Mouse (Mus musculus) erythroid progenitor cell, adult 5-6 weeks (primary cell): ENCODE data around the gene Pard3. TPM values are rescaled to one million over a fixed set of nuclear protein-coding genes. Genes with fewer than 3 reads are reported as not detected.

Source experiments
- ATAC-seq: replicated peaks from 2 replicates; pipeline ENCODE4 v1.8.0; 2016; ENCODE audit warnings: moderate number of reproducible peaks, mild to moderate bottlenecking, moderate TSS enrichment, inconsistent platforms; ENCODE audit not compliant: poor library complexity, low FRiP score, severe bottlenecking
- total RNA-seq, 2 experiments: library from RNA; stranded (forward) in 1 of 2; stranded (reverse) in 1 of 2; fragments of 150-400 nt in 1 of 2; fragments of 186-747, 209-891 nt in 1 of 2; gene quantifications; 2 replicates each; pipeline versions ENCODE4 v1.2.3 to v1.2.4; 2015 to 2017; ENCODE audit warnings: low replicate concordance in 2 of 2

The Pard3 gene
- total RNA-seq, 2 experiments from 2014 or later: 0.15 TPM; not detected in 1

DNA sequence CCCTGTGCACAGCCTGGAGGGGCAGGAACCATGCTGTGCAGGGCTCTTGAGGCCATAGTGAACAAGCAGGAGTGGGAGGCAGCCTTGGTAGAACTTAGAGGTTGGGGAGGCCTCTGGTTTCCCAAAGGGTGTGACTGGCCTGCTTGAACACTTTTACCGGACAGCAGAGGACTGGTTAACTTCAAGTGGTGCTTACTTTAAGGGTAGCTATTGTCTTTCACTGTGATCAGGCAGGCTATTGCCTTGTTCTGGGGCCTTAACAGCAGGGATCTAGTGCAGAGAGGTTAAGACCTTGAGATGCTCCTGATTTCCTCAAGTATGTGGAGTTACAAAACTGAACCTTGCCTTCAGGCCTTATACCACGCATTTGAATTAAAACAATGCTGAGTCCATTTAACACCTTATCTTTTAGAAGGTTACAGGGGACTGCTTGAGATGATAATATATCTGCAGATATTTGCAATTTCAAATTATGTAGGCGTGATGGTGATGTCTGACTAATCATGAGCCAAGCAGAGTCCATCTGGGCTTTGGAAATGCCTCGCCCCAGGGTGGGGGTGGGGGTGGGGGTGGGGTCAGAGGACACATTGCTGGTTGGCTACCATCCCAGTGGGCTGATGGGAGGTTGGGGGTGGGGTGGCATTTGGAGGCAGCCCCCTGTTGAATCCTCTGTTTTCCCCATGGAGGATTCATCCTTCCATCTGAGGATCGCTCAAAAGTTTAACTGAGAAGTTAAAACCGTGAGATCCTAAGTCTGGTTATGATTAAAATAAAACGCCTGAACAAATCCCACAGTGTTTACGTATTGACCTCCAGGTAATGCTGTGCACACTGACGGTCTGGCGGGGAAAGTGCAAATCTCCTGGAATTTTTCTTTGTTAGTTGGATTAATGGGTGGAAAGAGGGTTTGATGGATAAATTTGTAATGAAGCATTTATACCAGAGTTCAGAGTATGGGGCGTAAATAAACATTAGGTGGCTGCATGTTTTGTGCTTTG, 62.3 kb downstream of the Pard3 start:
- ATAC-seq: no peak

DNA sequence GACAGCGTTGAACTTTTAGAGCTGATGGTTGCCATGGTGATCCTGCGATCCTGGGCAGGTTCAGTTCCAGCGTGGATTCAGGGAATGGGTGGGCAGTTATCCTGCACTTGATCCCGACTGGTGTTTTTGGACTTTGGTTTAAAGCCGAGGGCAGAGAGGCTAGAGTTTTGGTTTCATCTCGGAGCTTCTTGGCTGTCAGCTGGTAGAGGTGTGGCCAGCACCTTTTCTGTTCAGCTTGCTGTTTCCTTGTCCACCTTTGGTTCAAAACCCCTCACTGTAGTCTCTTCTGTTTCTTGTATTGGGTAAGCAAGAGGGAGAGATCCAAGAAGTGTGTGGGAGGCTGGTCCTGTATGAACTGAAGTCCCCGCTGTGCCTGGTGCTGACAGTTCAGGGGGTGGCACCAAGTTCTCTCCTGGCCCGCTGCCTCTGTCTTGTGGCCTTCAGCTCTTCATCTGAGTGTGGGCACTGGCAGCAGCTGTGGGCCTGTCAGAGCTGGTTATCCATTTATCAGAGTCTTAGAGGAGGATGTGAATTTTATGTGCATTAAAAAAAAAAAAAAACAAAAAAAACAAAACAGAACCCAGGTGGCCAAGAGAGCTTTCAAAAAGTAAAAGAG, 65.2 kb downstream of the Pard3 start:
- no peak for ATAC-seq

DNA sequence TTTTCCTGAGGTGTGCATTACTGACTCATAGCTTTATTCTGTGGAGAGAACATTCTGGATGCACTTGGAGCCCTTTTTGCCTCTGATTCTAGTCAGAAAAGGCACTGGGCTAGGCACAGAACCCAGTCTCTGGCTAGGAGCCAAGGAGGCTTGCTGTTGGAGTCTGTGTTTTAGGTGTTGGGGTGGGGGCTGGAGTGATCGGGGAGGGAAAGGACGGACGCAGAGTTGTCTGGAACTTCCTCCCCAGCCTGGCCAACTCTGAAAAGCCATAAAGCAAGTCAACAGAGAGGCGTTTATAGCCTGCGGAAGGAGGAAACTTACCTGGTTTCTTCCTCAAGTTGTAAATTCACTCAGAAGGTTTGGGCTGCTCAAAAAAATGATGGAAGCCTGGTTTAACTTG, 70.6 kb downstream of the Pard3 start:
- no peak for ATAC-seq

DNA sequence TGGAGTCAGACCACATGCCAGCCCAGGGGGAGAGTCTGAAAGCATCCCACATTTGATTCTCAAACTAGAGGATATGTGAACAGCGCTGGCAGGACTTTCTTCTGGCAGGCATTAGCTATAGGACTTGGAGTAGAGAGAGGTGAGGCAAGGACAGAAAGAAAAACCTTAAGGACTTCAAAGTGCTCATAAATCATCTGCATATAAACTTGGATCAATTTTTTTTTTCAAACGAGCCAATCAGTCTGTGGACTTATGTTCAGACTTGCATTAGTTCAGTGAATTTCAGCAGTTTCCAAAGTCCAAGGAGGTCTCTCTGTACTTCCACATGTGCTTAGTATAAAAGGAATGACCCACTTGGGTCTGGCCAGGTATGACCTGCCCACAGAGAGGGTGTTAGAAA, 72.5 kb downstream of the Pard3 start:
- no peak for ATAC-seq

DNA sequence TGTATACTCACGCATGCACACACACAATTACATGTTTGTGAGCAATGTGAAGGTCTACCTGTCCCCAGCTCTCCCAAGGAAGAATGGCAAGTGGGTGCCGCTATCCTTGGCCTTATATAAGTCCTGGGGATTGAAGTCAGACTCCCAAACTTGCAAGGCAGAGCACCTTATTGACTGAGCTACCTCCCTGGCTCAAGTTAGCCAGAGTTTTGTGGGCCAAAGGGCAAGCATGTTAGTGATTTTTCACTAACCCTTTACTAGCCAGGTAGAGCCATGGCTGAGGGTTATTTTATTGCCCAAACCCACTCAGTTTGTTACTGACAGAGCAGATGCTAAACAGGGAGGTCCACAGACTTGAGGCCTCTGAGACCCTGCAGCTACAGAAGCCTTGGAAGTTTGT, 73.1 kb downstream of the Pard3 start:
- no peak for ATAC-seq

DNA sequence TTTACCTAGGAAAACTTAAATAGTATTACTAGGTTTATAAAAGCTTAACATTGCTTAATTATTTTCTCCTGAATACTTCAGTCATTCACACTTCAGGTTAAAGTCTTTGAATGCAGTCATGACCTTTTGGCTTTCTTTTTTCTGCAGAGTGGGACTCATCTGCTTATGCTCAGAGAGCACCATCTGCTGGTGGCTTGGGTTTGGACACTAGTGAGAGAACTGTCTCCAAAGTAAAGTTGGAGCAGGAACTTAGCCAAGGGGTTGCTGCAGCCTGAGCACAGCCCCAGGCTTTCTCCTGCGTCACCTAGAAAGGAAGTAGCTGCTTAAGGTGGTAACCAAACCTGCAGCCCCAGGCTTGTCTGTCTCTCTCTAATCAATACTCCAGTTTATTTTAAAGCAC, 75.5 kb downstream of the Pard3 start:
- ATAC-seq: no peak

DNA sequence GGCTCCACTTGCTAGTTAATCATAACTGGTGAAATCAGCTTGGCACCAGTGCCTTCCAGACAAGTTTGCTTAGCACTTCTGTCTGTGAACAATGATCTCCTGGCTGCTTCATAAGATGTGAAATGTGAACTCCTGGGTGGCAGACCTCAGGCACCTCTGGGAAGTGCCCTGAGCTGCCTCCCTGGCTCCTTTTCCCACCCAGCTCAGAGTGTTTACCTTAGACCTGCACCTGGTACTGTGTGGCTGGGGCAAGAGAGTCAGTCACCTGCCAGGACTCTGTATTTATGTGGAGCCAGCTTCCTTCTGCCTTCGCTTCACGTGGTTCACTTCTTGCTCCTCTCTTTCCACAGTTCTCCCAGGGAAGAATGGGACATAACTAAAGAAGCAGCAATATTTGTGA, 77.3 kb downstream of the Pard3 start:
- no peak for ATAC-seq

DNA sequence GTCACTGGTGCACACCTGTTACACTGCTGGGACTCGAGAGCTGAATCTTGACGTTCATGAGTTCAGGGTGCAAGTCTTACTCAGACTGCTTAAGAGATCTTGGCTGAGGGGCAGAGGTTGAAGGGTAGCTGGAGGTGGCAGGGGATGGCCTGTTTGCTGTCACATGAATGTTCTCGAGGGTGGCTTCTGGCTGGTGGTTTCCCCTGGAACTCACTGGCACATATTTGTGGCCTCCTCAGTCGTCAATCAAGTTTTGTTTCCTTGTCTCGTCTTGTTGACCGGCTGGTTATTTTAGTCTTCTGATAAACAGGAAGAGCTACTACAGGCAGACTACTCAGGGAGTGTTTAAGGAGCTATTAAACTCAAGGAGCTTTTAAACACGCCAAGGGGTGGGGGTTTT, 79.9 kb downstream of the Pard3 start:
- no peak for ATAC-seq

DNA sequence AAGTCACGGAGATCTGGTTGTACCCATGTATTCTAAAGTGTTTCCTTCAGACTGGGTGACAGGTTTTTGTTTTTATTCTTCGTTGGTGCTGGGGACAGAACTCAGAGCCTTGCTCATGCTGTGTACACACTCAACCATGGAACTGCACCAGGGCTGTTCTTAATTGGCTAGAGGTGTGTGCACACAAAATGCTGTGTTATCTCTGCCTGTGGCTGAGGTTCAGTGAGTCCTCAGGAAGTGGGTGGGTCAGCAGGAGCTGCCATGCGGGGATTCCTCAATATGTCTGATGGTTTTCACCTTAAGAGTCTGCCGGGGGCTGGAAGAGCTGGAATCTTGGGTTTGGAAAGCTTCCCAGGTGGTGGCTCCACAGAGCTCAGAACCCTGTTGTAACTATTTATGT, 80.9 kb downstream of the Pard3 start:
- ATAC-seq: no peak

DNA sequence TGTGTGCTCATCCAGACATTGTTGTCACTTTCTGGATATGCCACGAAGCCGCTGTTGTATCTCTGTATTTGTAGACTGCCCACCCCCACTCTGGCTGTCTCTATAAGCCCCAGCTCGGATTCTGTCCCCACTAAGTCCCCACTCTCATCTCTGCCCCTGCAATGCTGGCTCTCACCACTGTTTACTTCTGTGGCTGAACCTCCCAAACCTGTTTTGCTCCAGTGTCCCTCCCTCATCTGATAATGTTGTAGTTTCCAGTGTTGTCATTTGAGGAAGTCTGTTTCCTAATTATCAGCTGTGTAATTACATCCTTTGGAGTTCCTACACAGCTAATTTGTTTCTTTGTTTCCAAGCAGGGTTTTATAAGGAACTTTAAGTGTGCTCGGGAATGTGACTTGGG, 81.4 kb downstream of the Pard3 start:
- ATAC-seq: no peak

DNA sequence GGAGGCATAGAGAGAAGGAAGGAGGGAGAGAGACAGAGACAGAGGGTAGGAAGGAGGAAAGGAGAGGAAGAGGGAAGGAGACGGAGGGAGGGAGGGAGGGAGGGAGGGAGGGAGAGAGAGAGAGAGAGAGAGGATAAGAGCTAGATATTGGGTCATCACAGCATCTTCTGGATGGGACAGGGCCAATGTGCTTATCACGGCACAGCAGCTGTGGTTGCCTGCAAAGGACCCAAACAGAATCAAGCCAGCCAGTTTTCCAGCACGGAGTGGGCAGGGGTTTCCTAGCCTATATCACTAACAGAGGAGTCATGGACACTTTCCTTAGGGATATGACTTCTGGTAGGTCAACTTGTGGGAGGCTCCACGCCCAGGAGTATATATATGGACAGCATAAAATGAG, 82.4 kb downstream of the Pard3 start:
- peak; percentile 58; the same call in 1 of the 2 replicates for ATAC-seq

DNA sequence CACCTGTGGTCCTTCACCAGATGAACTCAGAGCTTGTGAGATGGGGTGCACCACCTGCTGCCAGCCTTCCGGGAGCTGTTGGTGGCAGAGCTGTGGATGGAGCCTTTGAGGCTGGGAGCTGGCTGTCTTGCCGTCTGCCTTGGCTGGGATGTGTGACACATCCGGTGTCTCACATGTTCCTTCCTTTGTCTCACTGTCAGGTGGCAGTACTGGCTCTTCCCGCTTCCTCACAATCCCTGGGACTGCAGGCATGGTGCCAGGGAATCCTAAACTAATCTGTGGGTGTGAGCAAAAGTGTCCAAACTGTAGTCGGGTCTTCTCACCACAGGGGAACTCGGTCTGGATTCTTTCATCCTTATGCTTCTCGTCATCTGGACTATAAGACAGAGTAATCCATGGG, 85.1 kb downstream of the Pard3 start:
- no peak for ATAC-seq

DNA sequence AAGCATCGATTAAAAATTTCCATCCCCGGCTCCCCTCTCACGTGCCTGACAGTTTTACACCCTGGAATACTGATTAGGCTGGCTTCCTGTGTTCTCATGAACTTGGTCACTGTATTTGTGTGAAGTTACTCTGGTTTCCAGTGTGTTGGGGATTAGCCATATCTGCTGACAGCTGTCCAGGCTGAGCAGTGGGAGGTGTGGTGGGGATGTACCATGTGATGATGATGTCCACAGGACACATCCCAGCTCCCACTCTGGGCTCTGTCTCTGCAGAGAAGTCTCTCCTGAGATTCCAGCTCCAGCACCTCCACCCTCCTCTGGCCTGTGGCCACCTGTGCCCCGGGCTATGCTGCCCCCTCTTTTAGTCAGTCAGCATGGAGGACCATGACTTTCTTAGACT, 87.0 kb downstream of the Pard3 start:
- ATAC-seq: no peak

DNA sequence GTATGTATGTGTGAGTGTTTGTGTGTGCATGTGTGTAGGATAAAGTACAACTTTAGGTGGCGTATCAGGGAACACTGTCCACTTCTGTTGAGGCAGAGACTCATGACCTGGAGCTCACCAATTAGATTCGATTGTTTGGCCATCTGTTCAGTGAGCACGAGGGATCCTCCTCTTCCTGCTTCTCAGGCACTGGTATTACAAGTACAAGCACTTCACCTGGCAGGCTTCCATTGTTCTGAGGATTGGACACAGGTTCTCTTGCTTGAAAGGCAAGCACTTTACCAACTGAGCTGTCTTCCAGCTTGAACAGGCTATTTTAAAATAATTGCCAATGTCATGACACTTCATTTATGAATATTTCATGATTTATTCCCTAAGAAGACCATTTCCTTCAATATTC, 88.0 kb downstream of the Pard3 start:
- ATAC-seq: no peak

DNA sequence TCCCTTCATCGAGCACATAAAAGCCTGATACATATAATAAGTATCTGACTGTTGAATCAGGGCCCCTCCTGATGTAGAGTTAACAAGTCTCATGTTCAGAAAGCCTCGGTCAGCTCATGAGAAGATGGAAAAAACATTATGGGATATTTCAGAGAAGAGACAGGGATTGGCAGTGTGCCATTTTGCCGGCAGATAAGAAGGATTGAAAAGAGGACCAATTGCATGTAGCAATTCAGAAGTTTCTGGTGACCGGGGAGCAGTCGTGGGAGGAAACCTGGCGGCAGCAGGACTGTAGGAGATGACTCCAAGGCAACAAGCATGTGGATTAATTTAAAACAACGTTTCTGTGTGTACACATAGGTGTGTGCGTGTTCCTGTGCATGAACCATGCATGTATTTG, 93.4 kb downstream of the Pard3 start:
- ATAC-seq: no peak

DNA sequence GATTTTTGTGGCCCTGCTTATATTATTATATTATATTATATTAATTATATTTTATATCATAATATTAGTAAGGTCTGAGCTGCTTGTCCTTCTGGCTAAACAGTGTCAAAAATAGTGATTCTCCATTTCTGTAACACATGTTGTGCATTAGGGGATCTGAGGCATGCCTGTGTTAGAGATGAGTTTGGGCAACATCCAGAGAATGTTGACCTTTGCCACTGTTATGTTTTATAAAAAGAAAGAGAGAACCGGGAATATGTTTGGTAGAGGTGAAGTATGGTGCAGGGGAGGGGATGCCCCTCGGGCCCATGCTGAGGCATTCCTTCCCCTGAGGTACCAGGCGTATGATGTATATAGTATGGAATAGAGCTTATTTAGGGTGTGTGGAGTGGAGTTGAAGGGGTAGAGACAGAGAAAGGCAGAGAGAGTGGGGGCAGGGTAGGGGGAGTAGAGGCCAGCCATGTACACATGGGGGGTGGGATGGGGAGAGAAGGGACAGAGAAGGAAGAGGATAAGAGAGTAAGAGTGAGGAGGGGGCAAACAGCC, 95.8 kb downstream of the Pard3 start:
- ATAC-seq: no peak

DNA sequence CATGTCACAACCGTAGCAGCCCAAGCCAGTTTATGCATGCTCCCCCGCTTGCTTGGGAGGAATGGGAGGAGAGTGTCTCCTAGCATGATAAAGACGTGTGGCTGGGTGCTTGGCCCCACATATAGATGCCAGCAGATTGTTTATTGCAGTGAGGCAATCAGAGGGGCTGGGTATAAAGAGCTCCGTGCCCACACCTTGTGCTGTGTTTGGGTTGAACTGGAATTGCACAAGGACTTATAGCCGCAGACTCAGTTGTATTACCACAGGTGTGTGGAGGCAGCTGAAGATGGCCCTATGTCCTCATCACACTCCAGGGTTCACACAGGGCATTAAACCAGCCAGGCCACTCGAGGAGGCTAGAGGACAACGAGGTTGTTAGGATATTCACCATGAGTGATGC, 98.2 kb downstream of the Pard3 start:
- no peak for ATAC-seq

DNA sequence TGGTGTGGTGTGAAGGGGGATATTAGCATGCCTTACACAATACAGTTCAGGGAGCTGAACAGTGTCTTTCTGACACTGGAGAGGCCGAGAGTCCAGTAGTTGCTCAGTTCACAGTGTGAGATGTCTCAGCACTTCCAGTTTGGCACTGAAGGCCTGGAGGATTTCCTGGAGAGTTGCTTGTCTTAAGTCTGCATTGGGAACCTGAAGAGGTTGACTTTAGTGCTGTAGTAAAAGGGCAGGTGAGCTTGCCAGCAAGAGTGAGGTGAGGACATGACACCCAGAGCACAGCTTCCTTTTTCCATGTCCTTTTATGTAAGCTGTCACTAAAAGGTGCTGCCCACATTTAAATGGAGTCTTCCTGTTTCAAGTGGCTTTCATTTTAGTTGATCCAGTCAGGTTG, 99.1 kb downstream of the Pard3 start:
- no peak for ATAC-seq

DNA sequence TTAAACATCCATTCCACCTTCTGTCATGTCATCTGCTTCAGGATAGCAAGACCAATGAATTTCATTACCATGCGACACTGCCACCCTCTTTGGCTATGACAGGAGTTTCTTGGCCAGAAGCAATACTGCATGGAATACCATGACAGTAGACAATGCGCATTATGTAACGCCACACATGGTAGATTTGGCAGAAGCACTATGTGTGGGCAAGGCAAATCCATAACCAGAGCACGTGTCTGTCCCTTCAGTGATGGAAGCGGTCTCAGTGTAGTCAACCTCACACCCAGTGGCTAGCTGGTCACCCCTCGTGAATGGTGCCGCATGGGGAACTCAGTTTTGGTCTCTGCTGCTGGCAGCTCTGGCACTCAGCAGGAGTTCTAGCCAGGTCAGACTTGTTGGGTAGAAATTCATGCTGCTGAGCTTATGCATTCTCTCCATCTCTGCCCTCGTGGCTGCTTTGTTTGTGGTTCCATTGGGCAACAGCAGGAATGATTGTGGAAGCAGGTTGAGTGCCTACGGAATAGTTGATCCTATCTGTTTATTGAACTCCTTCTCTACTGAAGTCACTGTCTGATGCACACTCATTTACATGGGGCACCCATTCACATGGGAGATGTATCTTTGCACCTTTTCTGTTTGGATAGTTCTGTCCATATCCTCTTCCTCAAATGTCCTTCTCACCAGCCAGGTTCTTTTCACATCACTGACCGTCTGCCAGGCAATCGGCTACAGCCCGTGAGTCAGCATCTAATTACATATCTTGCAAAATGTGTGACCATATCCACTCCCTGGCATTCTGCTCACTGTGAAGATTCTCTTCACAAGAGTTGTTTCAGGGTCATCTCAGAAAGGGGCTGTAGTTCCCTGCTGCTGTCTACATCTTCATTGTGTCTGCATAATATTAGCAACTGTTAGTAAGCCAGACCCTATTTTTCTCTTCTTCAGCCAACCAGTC, 100.9 kb downstream of the Pard3 start:
- no peak for ATAC-seq

DNA sequence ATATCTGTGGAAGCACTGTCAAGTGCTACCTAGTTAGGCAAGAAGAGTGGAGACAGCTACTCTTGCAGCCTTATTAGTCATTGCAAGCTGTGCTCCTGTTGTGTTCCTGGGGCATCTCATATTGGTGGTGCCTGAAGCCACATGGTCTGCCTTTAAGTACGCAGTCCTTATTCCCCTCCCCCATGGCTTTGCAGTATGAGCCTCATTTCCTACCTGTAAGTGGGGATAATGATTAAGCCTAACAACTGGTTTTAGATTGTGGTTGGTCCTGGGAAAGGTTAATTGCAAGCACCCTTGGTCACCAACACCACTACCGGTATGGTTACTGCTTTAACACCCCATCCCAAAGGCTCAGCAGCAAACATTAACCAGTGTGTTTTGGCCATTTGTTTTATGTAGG, 104.8 kb downstream of the Pard3 start:
- no peak for ATAC-seq
